Mouse (Mus musculus) cerebellum, postnatal 4 days (tissue): ENCODE results near the gene Ttll13.

Experiments
- DNase-seq, 2 experiments: peaks; one replicate each; pipeline ENCODE4 v3.0.0; 2022; ENCODE audit warnings: low spot score in 2 of 2, mixed read lengths in 1 of 2

Gene Ttll13

GRCm38 (mm10) chr7:80213604-80214003 lies 32.6 kb upstream of the Ttll13 start:
- DNase-seq = no peak

- no peak for DNase-seq
Measured at GRCm38 (mm10) chr7:80214459-80214858, 31.7 kb upstream of the Ttll13 start.

GRCm38 (mm10) chr7:80215398-80215797 lies 30.8 kb upstream of the Ttll13 start:
- DNase-seq = peak; percentile 78 to 87

- DNase-seq = peak in 1 of 2 experiments; percentile 60
Measured at GRCm38 (mm10) chr7:80216566-80216965, 29.6 kb upstream of the Ttll13 start.

- DNase-seq = no peak
Measured at GRCm38 (mm10) chr7:80218666-80219065, 27.5 kb upstream of the Ttll13 start.

GRCm38 (mm10) chr7:80220237-80220797 lies 25.9 kb upstream of the Ttll13 start:
- DNase-seq = no peak

GRCm38 (mm10) chr7:80221179-80221750 lies 24.9 kb upstream of the Ttll13 start:
- no peak for DNase-seq

- DNase-seq = no peak
Measured at GRCm38 (mm10) chr7:80227065-80227464, 19.1 kb upstream of the Ttll13 start.

GRCm38 (mm10) chr7:80230196-80230595 lies 16.0 kb upstream of the Ttll13 start:
- DNase-seq = no peak

GRCm38 (mm10) chr7:80231971-80232488 lies 14.1 kb upstream of the Ttll13 start:
- no peak for DNase-seq

- DNase-seq = peak; percentile 82 to 93
Measured at GRCm38 (mm10) chr7:80232489-80233029, 13.6 kb upstream of the Ttll13 start, which contains the start of the genes Cib1 and Gdpgp1. Gene Cib1 (minus strand): TSS chr7:80232813. Gene Gdpgp1 (plus strand): TSS chr7:80232865.

- no peak for DNase-seq
Measured at GRCm38 (mm10) chr7:80233799-80234198, 12.4 kb upstream of the Ttll13 start.

GRCm38 (mm10) chr7:80238542-80238941 lies 7.6 kb upstream of the Ttll13 start:
- no peak for DNase-seq

GRCm38 (mm10) chr7:80241661-80242060 lies 4.5 kb upstream of the Ttll13 start:
- no peak for DNase-seq

GRCm38 (mm10) chr7:80244851-80245250 lies 1.3 kb upstream of the Ttll13 start:
- DNase-seq = no peak

- DNase-seq = no peak
Measured at GRCm38 (mm10) chr7:80246859-80247258, 683 bp downstream of the Ttll13 start.

GRCm38 (mm10) chr7:80252437-80252836 lies 6.3 kb downstream of the Ttll13 start:
- no peak for DNase-seq

- DNase-seq = no peak
Measured at GRCm38 (mm10) chr7:80252886-80253285, 6.7 kb downstream of the Ttll13 start.

GRCm38 (mm10) chr7:80255981-80256380 lies 9.8 kb downstream of the Ttll13 start:
- DNase-seq = no peak

- no peak for DNase-seq
Measured at GRCm38 (mm10) chr7:80257706-80258105, 11.5 kb downstream of the Ttll13 start.

GRCm38 (mm10) chr7:80260625-80261371 lies 14.6 kb downstream of the Ttll13 start, which contains the start of gene Ngrn:
Gene Ngrn (plus strand): TSS chr7:80261215.
- peak; percentile 53 to 79 for DNase-seq

- no peak for DNase-seq
Measured at GRCm38 (mm10) chr7:80261372-80261990, 15.3 kb downstream of the Ttll13 start.
